Mouse (Mus musculus) heart, postnatal 0 days (tissue): ENCODE measurements around the gene 3110082I17Rik.

Experiments
- CTCF ChIP-seq: IDR thresholded peaks from 2 replicates; pipeline ENCODE4 v1.5.1; 2016; ENCODE audit warnings: antibody characterized with exemption, control low read depth, low read depth
- EP300 ChIP-seq: IDR thresholded peaks from 2 replicates; pipeline ENCODE4 v1.6.1; 2016; ENCODE audit warnings: antibody characterized with exemption, low read depth

DNA sequence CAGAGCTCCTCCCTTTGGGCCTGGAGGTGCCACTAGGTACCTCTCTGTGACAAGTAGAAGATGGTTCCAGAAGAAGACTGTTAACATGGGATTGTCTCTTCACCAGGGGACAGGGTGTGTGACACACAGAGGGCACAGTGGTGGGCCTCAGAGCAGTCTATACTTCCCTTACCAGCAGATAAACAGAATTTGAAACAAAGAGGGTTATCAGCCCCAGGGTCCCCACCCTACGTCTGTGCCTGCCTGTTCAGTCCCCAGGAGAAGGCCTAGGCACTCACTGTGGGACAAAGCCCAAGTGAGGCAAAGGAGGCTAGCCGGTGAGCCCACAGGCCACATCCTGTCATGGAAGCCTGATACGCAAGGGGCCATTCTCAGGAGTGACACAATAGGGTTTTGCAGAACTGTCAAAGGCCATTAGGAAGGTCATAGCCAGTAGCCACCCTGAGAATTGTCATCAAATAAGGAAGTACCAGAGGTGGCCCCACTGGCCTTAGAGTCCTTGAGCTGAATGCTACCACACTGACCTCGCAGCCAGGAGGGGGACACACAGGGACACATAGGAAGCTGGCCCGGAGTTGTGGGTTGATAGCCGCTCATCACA is 55.4 kb downstream of the 3110082I17Rik start, which contains the start of gene C130050O18Rik:
- no peak for TF ChIP-seq EP300
- no peak for TF ChIP-seq CTCF
